Mouse (Mus musculus) ES-E14 (cell line): ENCODE data around the gene Creb1. TPM values are rescaled to one million over a fixed set of nuclear protein-coding genes. Genes with fewer than 3 reads are reported as not detected.
"Not testable (repeated sequence)": the region's sequence is repeated elsewhere in the genome, so short reads cannot be mapped to it uniquely, and the experiment has no call there.

Experiments used
- DNase-seq: peaks from one replicate; pipeline ENCODE4 v3.0.0-alpha.2; 2013; ENCODE audit warnings: low read depth, low spot score
- H3K27ac ChIP-seq: 2 replicates; pipeline ENCODE4 v1.5.1; 2012; ENCODE audit warnings: low read depth, mild to moderate bottlenecking, low read length, moderate library complexity, mixed read lengths; ENCODE audit not compliant: poor library complexity, insufficient read depth, severe bottlenecking
- H3K36me3 ChIP-seq: 2 replicates; pipeline ENCODE4 v1.6.1; 2012; ENCODE audit warnings: mild to moderate bottlenecking, low read length, moderate library complexity, mixed read lengths; ENCODE audit not compliant: control insufficient read depth, poor library complexity, insufficient read depth, severe bottlenecking
- H3K4me1 ChIP-seq, 2 experiments: fragments of 150-350 bp in 1 of 2; sonication (generic) in 1 of 2; 2 replicates each; pipeline ENCODE4 v1.6.1; 2012; ENCODE audit warnings: low read length in 2 of 2, mild to moderate bottlenecking in 1 of 2, mixed read lengths in 1 of 2; ENCODE audit not compliant: control insufficient read depth in 2 of 2, insufficient read depth in 2 of 2, poor library complexity in 1 of 2
- H3K4me3 ChIP-seq, 2 experiments: fragments of 150-350 bp in 1 of 2; sonication (generic) in 1 of 2; 2 replicates each; pipeline ENCODE4 v1.5.1; 2012; ENCODE audit warnings: low read length in 2 of 2, low read depth in 1 of 2, mild to moderate bottlenecking in 1 of 2, mixed read lengths in 1 of 2; ENCODE audit not compliant: insufficient read depth in 1 of 2, poor library complexity in 1 of 2, severe bottlenecking in 1 of 2
- H3K9ac ChIP-seq: 2 replicates; pipeline ENCODE4 v1.6.1; 2012; ENCODE audit warnings: low read depth, mild to moderate bottlenecking, low read length, mixed read lengths; ENCODE audit not compliant: poor library complexity, insufficient read depth, severe bottlenecking
- H3K9me3 ChIP-seq: fragments of 150-350 bp; sonication (generic); 2 replicates; pipeline ENCODE4 v1.6.1; 2012; ENCODE audit warnings: low read depth, mild to moderate bottlenecking, low read length; ENCODE audit not compliant: control insufficient read depth, insufficient read depth
- CHD2 ChIP-seq: IDR thresholded peaks from 2 replicates; pipeline ENCODE4 v1.6.1; 2014; ENCODE audit warnings: mild to moderate bottlenecking, low read depth, low read length, inconsistent platforms
- HCFC1 ChIP-seq: IDR thresholded peaks from 2 replicates; pipeline ENCODE4 v1.6.1; 2012; ENCODE audit warnings: low read length, inconsistent platforms, borderline replicate concordance; ENCODE audit not compliant: insufficient read depth
- MAFK ChIP-seq: IDR thresholded peaks from 2 replicates; pipeline ENCODE4 v1.6.1; 2014; ENCODE audit warnings: mild to moderate bottlenecking, low read depth, low read length, inconsistent platforms; ENCODE audit not compliant: insufficient read depth
- ZC3H11A ChIP-seq: IDR thresholded peaks from 2 replicates; pipeline ENCODE4 v1.6.1; 2012; ENCODE audit warnings: low read depth, mild to moderate bottlenecking, inconsistent platforms, low read length, borderline replicate concordance
- ZNF384 ChIP-seq: IDR thresholded peaks from 2 replicates; pipeline ENCODE4 v1.6.1; 2012; ENCODE audit warnings: low read depth, low read length, inconsistent platforms
- in situ Hi-C, 2 experiments: fragments of 600-800 bp; cut with MboI; formaldehyde crosslinking; loops; one replicate each; pipeline ENCODE4 v1.15.1; 2025; ENCODE audit warnings: low sequenced_read_pairs in 2 of 2, inconsistent platforms in 1 of 2; ENCODE audit not compliant: unreplicated experiment in 2 of 2
- total RNA-seq: library from RNA; depleted of rRNA; stranded (reverse); fragments of 300-350 nt; gene quantifications from 2 replicates; pipeline ENCODE4 v1.2.3, GENCODE M21; 2012

The Creb1 gene
- total RNA-seq, 1 experiment, result 23.4 TPM

DNA sequence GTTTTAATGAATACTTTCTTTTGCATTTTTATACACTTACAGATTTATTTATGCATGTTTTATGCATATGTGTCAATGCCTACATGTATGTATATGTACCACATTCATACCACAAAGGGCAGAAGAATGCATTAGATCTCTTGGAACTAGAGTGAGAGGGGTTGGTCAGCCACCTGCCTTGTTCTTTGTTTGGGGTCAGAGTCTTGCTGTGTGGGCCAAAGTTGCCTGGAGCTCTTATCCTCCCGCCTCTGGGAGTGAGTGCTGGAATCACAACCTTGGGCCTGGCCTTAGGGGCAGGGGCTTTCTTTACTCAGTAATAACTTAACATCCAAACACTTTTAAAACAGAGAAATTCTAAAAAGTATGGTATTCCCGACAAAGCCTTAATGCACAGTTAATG, 44.3 kb downstream of the Creb1 start:
- DNase-seq, result no peak
- H3K27ac ChIP-seq, result peak overlapping the region; percentile 75; the same call in 1 of the 2 replicates
- H3K9ac ChIP-seq, result no peak overlapping the region
- no peaks in the 10 kb centered on the region for H3K9me3 ChIP-seq
- in situ Hi-C loops, result no loop called here
- TF ChIP-seq HCFC1, result no peak
- no peak for TF ChIP-seq CHD2
- TF ChIP-seq MAFK, result no peak
- TF ChIP-seq ZC3H11A, result no peak
- TF ChIP-seq ZNF384, result no peak
- peaks cover 6 to 19% of the 10 kb centered on the region in 2 experiments for H3K4me1 ChIP-seq
- H3K4me3 ChIP-seq, result no peak overlapping the region
- H3K36me3 ChIP-seq, result peaks cover under 1% of the 10 kb centered on the region

DNA sequence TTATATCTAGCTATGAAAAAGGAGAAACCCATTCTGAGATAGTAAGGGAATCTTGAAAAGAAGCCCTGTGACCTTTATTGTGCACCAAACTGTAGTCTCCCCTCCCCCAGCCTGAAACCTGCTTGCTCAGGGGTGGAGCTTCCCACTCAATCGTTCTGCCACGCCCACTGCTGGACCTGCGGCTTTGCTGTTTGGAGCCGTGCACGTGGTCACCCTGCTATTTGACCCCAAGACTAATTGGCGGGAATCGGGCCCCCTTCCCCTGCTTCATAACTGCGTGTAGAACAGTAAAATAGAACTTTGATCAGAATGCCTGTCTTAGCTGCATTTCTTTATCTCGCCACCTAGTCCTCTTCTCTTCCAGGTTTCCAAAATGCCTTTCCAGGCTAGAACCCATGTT, 45.5 kb downstream of the Creb1 start:
- in situ Hi-C loops, result not testable (repeated sequence)
- peak overlapping the region; percentile 75; the same call in 1 of the 2 replicates for H3K27ac ChIP-seq
- peak overlapping the region; percentile 56; the same call in 1 of the 2 replicates for H3K9ac ChIP-seq

DNA sequence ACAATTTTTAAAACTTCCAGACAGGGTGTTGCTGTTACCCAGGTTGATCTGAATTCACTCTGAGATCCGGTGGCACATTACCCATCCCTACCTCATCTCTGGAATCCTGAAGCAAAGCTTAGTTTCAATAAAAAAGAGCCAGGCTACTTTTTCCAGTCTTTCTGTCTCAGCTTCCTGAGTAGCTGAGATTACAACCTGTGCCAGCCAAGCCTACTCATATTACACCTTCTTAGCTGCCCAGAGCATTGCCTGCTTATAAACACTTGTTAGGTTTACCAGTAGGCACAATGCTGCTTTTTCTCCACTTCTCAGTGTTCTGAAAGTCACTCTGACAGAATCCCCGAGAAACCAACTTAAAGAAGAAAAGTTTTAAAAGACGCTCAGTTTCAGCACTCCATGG, 46.4 kb downstream of the Creb1 start:
- H3K4me1 ChIP-seq, result peaks cover 6 to 19% of the 10 kb centered on the region in 2 experiments
- DNase-seq, result no peak
- TF ChIP-seq MAFK (no peak), ZC3H11A (no peak), HCFC1 (no peak), ZNF384 (no peak), CHD2 (no peak)
- H3K9ac ChIP-seq, result peak overlapping the region; percentile 47; the same call in 1 of the 2 replicates
- in situ Hi-C loops, result no loop called here
- H3K27ac ChIP-seq, result peak overlapping the region; percentile 74; the same call in 1 of the 2 replicates
- H3K9me3 ChIP-seq, result no peaks in the 10 kb centered on the region
- H3K4me3 ChIP-seq, result peak overlapping the region in 1 of 2 experiments; percentile 7; a peak in 1 of 4 replicates
- H3K36me3 ChIP-seq, result peaks cover 5% of the 10 kb centered on the region

More for the DNA sequence above, 45.5 kb downstream of the Creb1 start:
- peak; percentile 45 for DNase-seq
- peaks cover 6 to 19% of the 10 kb centered on the region in 2 experiments for H3K4me1 ChIP-seq
- H3K4me3 ChIP-seq, H3K9me3 ChIP-seq, H3K36me3 ChIP-seq: not testable (repeated sequence)

DNA sequence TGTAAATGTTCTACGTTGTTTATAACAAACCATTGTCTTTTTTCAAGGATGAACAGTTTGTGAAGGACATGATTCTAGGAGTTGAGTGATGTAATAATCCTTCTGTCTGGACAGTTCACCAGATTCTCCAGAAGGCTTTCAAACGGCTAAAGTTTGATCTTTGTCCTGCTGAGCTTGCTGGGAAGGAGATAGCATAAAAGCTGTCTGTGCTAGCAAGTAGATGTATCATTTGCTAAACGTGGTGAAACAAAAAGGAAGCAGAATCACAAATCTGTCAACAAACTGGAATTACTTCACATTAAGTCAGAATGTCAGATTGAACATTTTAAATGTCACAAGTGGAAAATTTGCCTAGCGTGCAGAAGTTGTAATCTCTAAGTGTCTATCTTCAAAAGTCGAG, 66.5 kb downstream of the Creb1 start:
- Histone ChIP-seq H3K4me3 (no peak overlapping the region), H3K27ac (no peak overlapping the region), H3K36me3 (0 out of 2 replicates have a peak, but pooled peaks cover 2% of the 10 kb centered on the region), H3K9ac (no peak overlapping the region), H3K4me1 (no peaks in the 10 kb centered on the region), H3K9me3 (no peaks in the 10 kb centered on the region)
- no peak for DNase-seq
- TF ChIP-seq HCFC1, result no peak
- TF ChIP-seq ZNF384, result no peak
- no peak for TF ChIP-seq MAFK
- TF ChIP-seq ZC3H11A, result no peak
- TF ChIP-seq CHD2, result no peak
- in situ Hi-C loops, result no loop called here

DNA sequence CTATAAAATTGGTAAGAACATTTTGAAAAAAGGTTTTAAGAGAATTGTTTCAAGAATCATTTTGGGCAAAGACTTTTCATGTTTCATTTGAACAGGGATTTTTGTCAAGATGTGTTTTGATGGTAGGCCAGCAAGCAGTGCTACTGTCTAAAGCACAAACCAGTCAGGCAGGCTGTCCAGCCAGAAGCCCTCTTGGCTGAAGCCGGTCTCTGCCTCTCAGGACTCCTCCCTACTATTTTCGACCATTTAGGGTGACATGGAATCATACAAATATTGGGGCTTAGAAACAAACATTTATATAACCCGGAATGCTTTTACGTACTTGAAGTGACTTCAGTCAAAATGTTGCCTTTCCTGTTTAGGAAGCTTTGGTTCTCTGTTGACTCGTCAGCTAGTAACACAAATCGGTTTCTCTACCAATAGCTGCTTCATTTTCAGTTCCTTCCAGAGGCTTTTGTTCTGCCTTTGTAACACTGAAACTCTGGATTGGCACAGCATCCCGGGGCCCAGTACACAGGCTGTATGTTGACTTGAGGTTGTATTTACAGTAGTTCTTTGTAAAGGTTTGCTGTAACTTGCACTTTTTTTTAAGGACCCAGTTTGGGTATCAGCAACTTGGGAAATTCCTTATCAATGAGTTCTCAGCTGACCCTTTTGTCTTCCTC, 68.1 kb downstream of the Creb1 start:
- DNase-seq, result no peak
- no peaks in the 10 kb centered on the region for H3K4me1 ChIP-seq

More for the DNA sequence above, 68.1 kb downstream of the Creb1 start:
- no peak overlapping the region for H3K9ac ChIP-seq
- TF ChIP-seq HCFC1, result no peak
- TF ChIP-seq CHD2, result no peak
- no peak for TF ChIP-seq ZC3H11A
- no peak for TF ChIP-seq MAFK
- no peak for TF ChIP-seq ZNF384
- no peaks in the 10 kb centered on the region for H3K9me3 ChIP-seq
- no peak overlapping the region for H3K27ac ChIP-seq
- in situ Hi-C loops, result no loop called here
- H3K36me3 ChIP-seq, result peaks cover 2% of the 10 kb centered on the region
- no peak overlapping the region for H3K4me3 ChIP-seq
